Mouse (Mus musculus) embryonic fibroblast, embryonic 13.5 days (primary cell): ENCODE results near the gene Klrg1.

Source experiments
- CTCF ChIP-seq: IDR thresholded peaks from 2 replicates; pipeline ENCODE4 v1.5.1; 2011; ENCODE audit warnings: mild to moderate bottlenecking, control low read depth, low read length, moderate library complexity, borderline replicate concordance; ENCODE audit not compliant: insufficient read depth
- POLR2A ChIP-seq: IDR thresholded peaks from 2 replicates; pipeline ENCODE4 v1.6.1; 2011; ENCODE audit warnings: low read depth, mild to moderate bottlenecking, control low read depth, low read length, moderate library complexity

- TF ChIP-seq POLR2A (no peak), CTCF (no peak)
These were observed 6.6 kb upstream of the Klrg1 start for GRCm38 (mm10) chr6:122289313-122289712.
